Mouse (Mus musculus): ENCODE measurements around the gene Tigd3. TPM values are rescaled to one million over a fixed set of nuclear protein-coding genes. Genes with fewer than 3 reads are reported as not detected.
A peak's percentile ranks its signal among the peaks of the same experiment; 100 is the strongest.

Tigd3 gene
- polyA plus RNA-seq, 1 experiment from 2014 or later, result 1.2 TPM

- Histone ChIP-seq H3K4me2 (peak overlapping the region; percentile 38), H3K9me3 (replicated peaks) (no peaks in the 10 kb centered on the region), H3K9ac (peak overlapping the region; percentile 32), H3K4me3 (no peak overlapping the region), H3K36me3 (peaks cover 18% of the 10 kb centered on the region), H3K4me1 (replicated peaks) (peaks cover 55% of the 10 kb centered on the region), H3K27ac (peak overlapping the region; percentile 83), H3K27me3 (no peaks in the 10 kb centered on the region)
- WGBS, result 52% methylated on average over 12 of the region's 12 CpGs
- no peak for ATAC-seq (replicated peaks; ENCODE audit: insufficient number of reproducible peaks, insufficient read depth, low FRiP score, low read depth)
Observed at GRCm38 (mm10) chr19:5852035-5852722, 41.8 kb downstream of the Tigd3 start.

- Histone ChIP-seq H3K9ac (peak overlapping the region; percentile 38), H3K4me2 (peak overlapping the region; percentile 38), H3K27me3 (no peaks in the 10 kb centered on the region), H3K9me3 (replicated peaks) (no peaks in the 10 kb centered on the region), H3K4me1 (replicated peaks) (peaks cover 61% of the 10 kb centered on the region), H3K27ac (peak overlapping the region; percentile 83), H3K4me3 (no peak overlapping the region), H3K36me3 (peaks cover 18% of the 10 kb centered on the region)
- 28% methylated on average over 5 of the region's 5 CpGs for WGBS
- no peak for ATAC-seq (replicated peaks; ENCODE audit: insufficient number of reproducible peaks, insufficient read depth, low FRiP score, low read depth)
Observed at GRCm38 (mm10) chr19:5851481-5851971, 42.4 kb downstream of the Tigd3 start.

GRCm38 (mm10) chr19:5850860-5851259, 43.1 kb downstream of the Tigd3 start:
- WGBS, result 81% methylated on average over 3 of the region's 3 CpGs

GRCm38 (mm10) chr19:5849843-5850527, 44.0 kb downstream of the Tigd3 start:
- Histone ChIP-seq H3K27ac (peak overlapping the region; percentile 98), H3K4me2 (peak overlapping the region; percentile 29), H3K27me3 (no peaks in the 10 kb centered on the region), H3K36me3 (peaks cover 5% of the 10 kb centered on the region; the same call in 1 of the 2 replicates), H3K4me3 (no peak overlapping the region), H3K4me1 (replicated peaks) (peaks cover 69% of the 10 kb centered on the region), H3K9ac (no peak overlapping the region), H3K9me3 (replicated peaks) (no peaks in the 10 kb centered on the region)
- peak; percentile 16 for ATAC-seq (replicated peaks; ENCODE audit: insufficient number of reproducible peaks, insufficient read depth, low FRiP score, low read depth)
- WGBS, result 29% methylated on average over 11 of the region's 11 CpGs

More at GRCm38 (mm10) chr19:5850860-5851259, 43.1 kb downstream of the Tigd3 start:
- no peak for ATAC-seq (replicated peaks; ENCODE audit: insufficient number of reproducible peaks, insufficient read depth, low FRiP score, low read depth)
- Histone ChIP-seq H3K9ac (0 out of 2 replicates have a peak overlapping the region, but pooled peaks have one; percentile 16), H3K4me1 (replicated peaks) (peaks cover 64% of the 10 kb centered on the region), H3K9me3 (replicated peaks) (no peaks in the 10 kb centered on the region), H3K4me2 (no peak overlapping the region), H3K27me3 (no peaks in the 10 kb centered on the region), H3K27ac (peak overlapping the region; percentile 83), H3K4me3 (no peak overlapping the region), H3K36me3 (peaks cover 11% of the 10 kb centered on the region)

- ATAC-seq (replicated peaks; ENCODE audit: insufficient number of reproducible peaks, insufficient read depth, low FRiP score, low read depth), result no peak
- Histone ChIP-seq H3K4me1 (replicated peaks) (peaks cover 78% of the 10 kb centered on the region), H3K9me3 (replicated peaks) (no peaks in the 10 kb centered on the region), H3K27ac (peak overlapping the region; percentile 98), H3K36me3 (peaks cover 5% of the 10 kb centered on the region; the same call in 1 of the 2 replicates), H3K9ac (peak overlapping the region; percentile 54), H3K27me3 (no peaks in the 10 kb centered on the region), H3K4me3 (peak overlapping the region; percentile 12), H3K4me2 (peak overlapping the region; percentile 58)
- 29% methylated on average over 13 of the region's 13 CpGs for WGBS
Observed at GRCm38 (mm10) chr19:5848826-5849672, 44.9 kb downstream of the Tigd3 start.

- Histone ChIP-seq H3K27ac (peak overlapping the region; percentile 98), H3K9me3 (replicated peaks) (no peaks in the 10 kb centered on the region), H3K9ac (peak overlapping the region; percentile 54), H3K36me3 (peaks cover 5% of the 10 kb centered on the region; the same call in 1 of the 2 replicates), H3K4me3 (peak overlapping the region; percentile 12), H3K4me1 (replicated peaks) (peaks cover 86% of the 10 kb centered on the region), H3K4me2 (peak overlapping the region; percentile 58), H3K27me3 (no peaks in the 10 kb centered on the region)
- no peak for ATAC-seq (replicated peaks; ENCODE audit: insufficient number of reproducible peaks, insufficient read depth, low FRiP score, low read depth)
- WGBS, result 33% methylated on average over 14 of the region's 14 CpGs
Observed at GRCm38 (mm10) chr19:5848032-5848825, 45.7 kb downstream of the Tigd3 start.

GRCm38 (mm10) chr19:5847306-5847796, 46.6 kb downstream of the Tigd3 start:
- peaks cover 4% of the 10 kb centered on the region; the same call in 1 of the 2 replicates for H3K36me3 ChIP-seq
- peaks cover 90% of the 10 kb centered on the region for H3K4me1 ChIP-seq (replicated peaks)
- peak overlapping the region; percentile 54 for H3K9ac ChIP-seq
- H3K4me3 ChIP-seq, result peak overlapping the region; percentile 38
- no peaks in the 10 kb centered on the region for H3K27me3 ChIP-seq
- peak overlapping the region; percentile 58 for H3K4me2 ChIP-seq
- peak overlapping the region; percentile 98 for H3K27ac ChIP-seq
- 53% methylated on average over 4 of the region's 4 CpGs for WGBS
- no peak for ATAC-seq (replicated peaks; ENCODE audit: insufficient number of reproducible peaks, insufficient read depth, low FRiP score, low read depth)
- H3K9me3 ChIP-seq (replicated peaks), result no peaks in the 10 kb centered on the region

- no peaks in the 10 kb centered on the region for H3K9me3 ChIP-seq (replicated peaks)
- WGBS, result 4% methylated on average over 16 of the region's 16 CpGs
- peak overlapping the region; percentile 58 for H3K4me2 ChIP-seq
- H3K4me3 ChIP-seq, result peak overlapping the region; percentile 38
- peaks cover 90% of the 10 kb centered on the region for H3K4me1 ChIP-seq (replicated peaks)
- no peaks in the 10 kb centered on the region for H3K36me3 ChIP-seq
- H3K9ac ChIP-seq, result peak overlapping the region; percentile 54
- peak; percentile 80 for ATAC-seq (replicated peaks; ENCODE audit: insufficient number of reproducible peaks, insufficient read depth, low FRiP score, low read depth)
- H3K27me3 ChIP-seq, result no peaks in the 10 kb centered on the region
- H3K27ac ChIP-seq, result peak overlapping the region; percentile 98
Observed at GRCm38 (mm10) chr19:5846557-5847305, 47.2 kb downstream of the Tigd3 start.

- Histone ChIP-seq H3K9me3 (replicated peaks) (no peaks in the 10 kb centered on the region), H3K36me3 (no peaks in the 10 kb centered on the region), H3K4me2 (peak overlapping the region; percentile 58), H3K27me3 (no peaks in the 10 kb centered on the region), H3K4me3 (peak overlapping the region; percentile 38), H3K4me1 (replicated peaks) (peaks cover 90% of the 10 kb centered on the region), H3K27ac (peak overlapping the region; percentile 98), H3K9ac (peak overlapping the region; percentile 54)
- ATAC-seq (replicated peaks; ENCODE audit: insufficient number of reproducible peaks, insufficient read depth, low FRiP score, low read depth), result peak; percentile 6
- under 1% methylated on average over 7 of the region's 7 CpGs for WGBS
Observed at GRCm38 (mm10) chr19:5846154-5846553, 47.8 kb downstream of the Tigd3 start.

Measured in heart, embryonic 15.5 days (tissue).